Mouse (Mus musculus): ENCODE measurements around the gene Zfp369.

GRCm38 (mm10) chr13:65296354-65296753 lies 17.7 kb downstream of the Zfp369 start:
- no peak for TF ChIP-seq POLR2A (IDR thresholded peaks at IDR 0.05; ENCODE audit: control insufficient read depth in 1 of 2, insufficient read depth in 1 of 2, low read depth in 1 of 2, low read length in 2 of 2, poor library complexity in 1 of 2)
- TF ChIP-seq TCF12 (IDR thresholded peaks at IDR 0.05; ENCODE audit: low read depth, low read length): no peak

All from MEL (cell line).